Comparison of ENCODE assay signal across 8 mouse cellular contexts in genomic region chr2:117121984-117122605, GRCm38 (mm10). TPM values are rescaled to one million over a fixed set of nuclear protein-coding genes. Genes with fewer than 3 reads are reported as not detected.
DNase-seq lines count a peak whose midpoint lies in the region; ATAC-seq and TF ChIP-seq lines count a peak whose summit lies in the region.

No protein-coding gene starts in this region.

- no peak for TF ChIP-seq CTCF in MEL (IDR thresholded peaks at IDR 0.05 in 2 of 3, conservative IDR thresholded peaks at IDR 0.05 in 1 of 3; ENCODE audit: control insufficient read depth in 1 of 3, insufficient read depth in 1 of 3, low read depth in 2 of 3, low read length in 3 of 3, poor library complexity in 1 of 3, severe bottlenecking in 1 of 3)

- H3K4me2 ChIP-seq in heart, embryonic 15.5 days: peak overlapping the region; percentile 84
- H3K4me2 ChIP-seq in forebrain, embryonic 12.5 days: peak overlapping the region; percentile 70
- H3K4me2 ChIP-seq in liver, embryonic 15.5 days: peak overlapping the region; percentile 94

- peaks cover 38% of the 10 kb centered on the region for H3K79me2 ChIP-seq in MEL (ENCODE audit: control insufficient read depth, insufficient read depth, low read length, poor library complexity)

- TF ChIP-seq RAD21 in MEL (IDR thresholded peaks at IDR 0.05; ENCODE audit: low read depth, low read length): no peak

- no peak for TF ChIP-seq EP300 in MEL (IDR thresholded peaks at IDR 0.05; ENCODE audit: low read depth in 1 of 2, low read length in 2 of 2)

- peak overlapping the region; percentile 94 for H3K9ac ChIP-seq in heart, embryonic 15.5 days
- peak overlapping the region; percentile 97 for H3K9ac ChIP-seq in MEL (ENCODE audit: control insufficient read depth, low read depth, low read length, poor library complexity, severe bottlenecking)
- peak overlapping the region; percentile 99 for H3K9ac ChIP-seq in forebrain, embryonic 12.5 days
- H3K9ac ChIP-seq in liver, embryonic 15.5 days: peak overlapping the region; percentile 70; the same call in 1 of the 2 replicates

- no peaks in the 10 kb centered on the region for H3K9me3 ChIP-seq in heart, embryonic 15.5 days (replicated peaks)
- H3K9me3 ChIP-seq in MEL (replicated peaks; ENCODE audit: insufficient read depth, low read length): no peaks in the 10 kb centered on the region
- no peaks in the 10 kb centered on the region for H3K9me3 ChIP-seq in forebrain, embryonic 12.5 days
- H3K9me3 ChIP-seq in liver, embryonic 15.5 days (replicated peaks): no peaks in the 10 kb centered on the region

- no peaks in the 10 kb centered on the region for H3K27me3 ChIP-seq in heart, embryonic 15.5 days
- H3K27me3 ChIP-seq in MEL (ENCODE audit: control insufficient read depth in 1 of 2, insufficient read depth in 2 of 2, low read length in 2 of 2): no peaks in the 10 kb centered on the region
- no peaks in the 10 kb centered on the region; the same call in 1 of the 2 replicates for H3K27me3 ChIP-seq in forebrain, embryonic 12.5 days
- peaks cover 9% of the 10 kb centered on the region; the same call in 1 of the 2 replicates for H3K27me3 ChIP-seq in liver, embryonic 15.5 days

- H3K27ac ChIP-seq in heart, embryonic 15.5 days: peak overlapping the region; percentile 99
- H3K27ac ChIP-seq in MEL (ENCODE audit: control insufficient read depth, low read depth, low read length): peak overlapping the region; percentile 67
- H3K27ac ChIP-seq in forebrain, embryonic 12.5 days: peak overlapping the region; percentile 100
- H3K27ac ChIP-seq in liver, embryonic 15.5 days (replicated peaks): no peak overlapping the region

- H3K4me3 ChIP-seq in heart, embryonic 15.5 days: peak overlapping the region; percentile 84
- peak overlapping the region; percentile 92 to 98 for H3K4me3 ChIP-seq in MEL (ENCODE audit: control insufficient read depth in 1 of 2, insufficient read depth in 1 of 2, low read depth in 2 of 2, low read length in 2 of 2)
- peak overlapping the region; percentile 99 for H3K4me3 ChIP-seq in forebrain, embryonic 12.5 days (replicated peaks)
- H3K4me3 ChIP-seq in liver, embryonic 15.5 days (replicated peaks): peak overlapping the region; percentile 76

- H3K36me3 ChIP-seq in heart, embryonic 15.5 days: no peaks in the 10 kb centered on the region
- peaks cover 0 to 15% of the 10 kb centered on the region in 2 experiments; a peak in 3 of 4 replicates for H3K36me3 ChIP-seq in MEL (ENCODE audit: control insufficient read depth in 1 of 2, insufficient read depth in 2 of 2, low read length in 2 of 2)
- H3K36me3 ChIP-seq in forebrain, embryonic 12.5 days (replicated peaks): no peaks in the 10 kb centered on the region
- no peaks in the 10 kb centered on the region for H3K36me3 ChIP-seq in liver, embryonic 15.5 days (replicated peaks)

- H3K4me1 ChIP-seq in heart, embryonic 15.5 days (replicated peaks): peaks cover 19% of the 10 kb centered on the region
- peaks cover 0 to 3% of the 10 kb centered on the region in 2 experiments; a peak in 2 of 4 replicates for H3K4me1 ChIP-seq in MEL (ENCODE audit: control insufficient read depth in 1 of 2, insufficient read depth in 2 of 2, low read length in 2 of 2)
- H3K4me1 ChIP-seq in forebrain, embryonic 12.5 days: peaks cover 13% of the 10 kb centered on the region
- H3K4me1 ChIP-seq in liver, embryonic 15.5 days (replicated peaks): peaks cover 29% of the 10 kb centered on the region

- under 1% methylated on average over 19 of the region's 19 CpGs for WGBS in heart, embryonic 15.5 days
- WGBS in forebrain, embryonic 12.5 days: under 1% methylated on average over 19 of the region's 19 CpGs
- WGBS in liver, embryonic 15.5 days (ENCODE audit: insufficient replicate concordance): under 1% methylated on average over 19 of the region's 19 CpGs

- intact Hi-C loops in heart, postnatal 25 days (cut with DNase I): loop anchor here (2.0 kb wide), 3 partner anchors 59 to 221 kb away; no protein-coding TSS in a partner anchor

- ATAC-seq in heart, embryonic 15.5 days (replicated peaks; ENCODE audit: insufficient number of reproducible peaks, insufficient read depth, low FRiP score, low read depth): no peak
- no peak for ATAC-seq in forebrain, embryonic 12.5 days (ENCODE audit: low FRiP score)
- no peak for ATAC-seq in liver, embryonic 15.5 days (ENCODE audit: insufficient read depth)

- DNase-seq in heart, postnatal 25 days (ENCODE audit: low spot score): no peak
- no peak for DNase-seq in MEL (ENCODE audit: low read depth, low spot score)
- DNase-seq in adrenal gland, adult 18-20 months (ENCODE audit: low spot score in 2 of 2): no peak
- DNase-seq in frontal cortex, postnatal 25 days (ENCODE audit: low spot score in 2 of 2): no peak
- no peak for DNase-seq in gastrocnemius, postnatal 25 days

- TF ChIP-seq POLR2A in MEL (IDR thresholded peaks at IDR 0.05; ENCODE audit: control insufficient read depth in 1 of 2, insufficient read depth in 1 of 2, low read depth in 1 of 2, low read length in 2 of 2, poor library complexity in 1 of 2): no peak

TF ChIP-seq in MEL, 35 proteins besides CTCF, POLR2A, EP300 and RAD21:
- TF ChIP-seq TCF12 (IDR thresholded peaks at IDR 0.05; ENCODE audit: low read depth, low read length): 0 out of 2 replicates have a peak, but pooled peaks have one; percentile 4
- TF ChIP-seq USF1 (IDR thresholded peaks at IDR 0.05; ENCODE audit: low read depth, low read length): no peak
- 0 out of 2 replicates have a peak, but pooled peaks have one; percentile 29 for TF ChIP-seq MAZ (IDR thresholded peaks at IDR 0.05; ENCODE audit: low read depth, low read length)

RNA-seq across cellular contexts. Expression of gene Spred1, which starts 0.9 kb away (rescaled TPM):
- 6.9 and 7.6 TPM in 2 replicates for polyA plus RNA-seq in heart, embryonic 15.5 days (2015; fragmentation: Nextera tagmentation; extraction: Ambion mirVana)
- 10 to 100 TPM; 17.1 to 17.6 TPM for total RNA-seq in heart, postnatal 25 days (2021)
- total RNA-seq in MEL (2012; rRNA removed): 19.9 and 21.9 TPM in 2 replicates
- 10 to 100 TPM in 1 of 2 experiments, not detected in 1; 14.3 TPM for polyA plus RNA-seq in MEL (2012; ENCODE audit: insufficient read depth in 1 of 2, insufficient read length in 2 of 2, low read depth in 1 of 2, low replicate concordance in 2 of 2, missing spikeins in 1 of 2)
- 13.5 and 19.5 TPM in 2 replicates for polyA plus RNA-seq in forebrain, embryonic 12.5 days (2016; fragmentation: Nextera tagmentation; extraction: Ambion mirVana)
- 2.2 and 2.4 TPM in 2 replicates for polyA plus RNA-seq in liver, embryonic 15.5 days (2015; fragmentation: Nextera tagmentation; extraction: Ambion mirVana)
- total RNA-seq in adrenal gland, adult 18-20 months (2021): 10 to 100 TPM; 51.6 to 78.9 TPM
- total RNA-seq in gastrocnemius, postnatal 25 days (2021): 1 to 10 TPM; 8.3 to 9.0 TPM
